Comparison of ENCODE assay signal across 8 mouse cellular contexts in the genomic region with DNA sequence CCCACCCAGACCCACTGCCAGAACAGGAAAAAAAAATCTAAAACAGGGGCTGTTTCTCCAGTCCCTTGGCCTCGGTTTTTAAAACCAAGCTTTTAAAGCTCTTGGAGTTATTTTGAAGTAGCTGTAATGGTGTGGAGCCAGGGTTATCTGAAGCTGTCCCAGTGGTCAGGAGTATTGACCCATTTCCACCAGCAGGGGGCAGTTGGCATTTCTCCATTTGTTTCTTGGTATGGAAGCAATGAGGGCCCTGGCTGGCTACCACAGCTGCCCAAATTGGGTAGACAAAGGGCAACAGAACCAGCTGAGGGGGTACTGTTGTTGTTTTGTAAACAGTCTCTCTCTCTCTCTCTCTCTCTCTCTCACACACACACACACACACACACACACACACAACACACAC.
DNase-seq lines count a peak whose midpoint lies in the region; ATAC-seq and TF ChIP-seq lines count a peak whose summit lies in the region.
"Had no signal": no experiment of that assay in that cellular context is flagged by ENCODE, and none has a peak within 500 bp of the region (broad histone marks: within the 10 kb centered on the region; RNA-seq: fewer than 3 reads in every experiment).

No protein-coding gene starts in this region.

- H3K4me2 ChIP-seq in lung, embryonic 14.5 days, result no peak overlapping the region

- no peaks in the 10 kb centered on the region for H3K36me3 ChIP-seq in lung, embryonic 14.5 days (ENCODE audit: insufficient read depth)
- H3K36me3 ChIP-seq in splenic B cell, adult 2 months (ENCODE audit: control insufficient read depth, insufficient read depth, low read length, poor library complexity, severe bottlenecking), result no peaks in the 10 kb centered on the region

- no peak for TF ChIP-seq POLR2A in bone marrow macrophage, adult 2 months (IDR thresholded peaks at IDR 0.05; ENCODE audit: borderline replicate concordance, low read depth, low read length)

- peak; percentile 35 to 49 for DNase-seq in left cerebral cortex, adult 18-20 months (ENCODE audit: low spot score in 2 of 2)
- DNase-seq in left cerebral cortex, postnatal 25 days (ENCODE audit: low spot score in 2 of 2), result no peak
- DNase-seq in MEL-GATA-1-ER (ENCODE audit: extremely low read depth, low read depth), result peak; percentile 15
- peak; percentile 45 to 66 for DNase-seq in heart, postnatal 14 days
- DNase-seq in lung, embryonic 14.5 days, result peak; percentile 64
- peak; percentile 61 for DNase-seq in splenic B cell, adult 2 months (ENCODE audit: low read depth, low spot score)

- intact Hi-C loops in left cerebral cortex, postnatal 25 days (cut with DNase I), result loop anchor here (5.0 kb wide), 1 partner anchor 249 kb away; no protein-coding TSS in a partner anchor
- intact Hi-C loops in heart, postnatal 14 days (cut with DNase I), result loop anchor here (5.0 kb wide), 1 partner anchor 214 kb away; no protein-coding TSS in a partner anchor

- H3K27me3 ChIP-seq in lung, embryonic 14.5 days (ENCODE audit: insufficient read depth, low read length), result no peaks in the 10 kb centered on the region
- no peaks in the 10 kb centered on the region for H3K27me3 ChIP-seq in splenic B cell, adult 2 months (ENCODE audit: control insufficient read depth, insufficient read depth, low read length, poor library complexity, severe bottlenecking)

- no peak overlapping the region for H3K4me3 ChIP-seq in bone marrow macrophage, adult 2 months (ENCODE audit: insufficient read depth, low read length)
- H3K4me3 ChIP-seq in lung, embryonic 14.5 days (ENCODE audit: low read depth, low read length), result no peak overlapping the region

- no peaks in the 10 kb centered on the region for H3K9me3 ChIP-seq in lung, embryonic 14.5 days (ENCODE audit: low read depth, low read length)

- H3K4me1 ChIP-seq in bone marrow macrophage, adult 2 months (ENCODE audit: control insufficient read depth, insufficient read depth, low read length), result no peaks in the 10 kb centered on the region
- no peaks in the 10 kb centered on the region for H3K4me1 ChIP-seq in lung, embryonic 14.5 days (ENCODE audit: insufficient read depth)

- no peak for ATAC-seq in lung, embryonic 14.5 days (ENCODE audit: insufficient read depth)

- no peak overlapping the region for H3K9ac ChIP-seq in lung, embryonic 14.5 days

- no peak overlapping the region for H3K27ac ChIP-seq in bone marrow macrophage, adult 2 months (ENCODE audit: insufficient read depth, low read depth, low read length)
- no peak overlapping the region for H3K27ac ChIP-seq in lung, embryonic 14.5 days (ENCODE audit: low read depth)
- H3K27ac ChIP-seq: macrophage had no signal

- WGBS in lung, embryonic 14.5 days, result 65% methylated on average over 1 of the region's 1 CpGs

- TF ChIP-seq CTCF in bone marrow macrophage, adult 2 months (IDR thresholded peaks at IDR 0.05; ENCODE audit: low read depth, low read length), result 0 out of 2 replicates have a peak, but pooled peaks have one; percentile 9
- peak; percentile 53 for TF ChIP-seq CTCF in lung, embryonic 14.5 days (IDR thresholded peaks at IDR 0.05; ENCODE audit: low read depth)

Comparison
In these comparisons a context has a peak if more than half of its experiments do, and no peak if none do; other contexts are left out.
1. DNase-seq: peak in left cerebral cortex, adult 18-20 months (2 of 2), MEL-GATA-1-ER (single experiment), heart, postnatal 14 days (2 of 2), lung, embryonic 14.5 days (single experiment) and splenic B cell, adult 2 months (single experiment); none in left cerebral cortex, postnatal 25 days (0 of 2).